Mouse (Mus musculus) olfactory bulb, adult 2 months (tissue): Measurements from ENCODE around the gene Lce1k. TPM values are rescaled to one million over a fixed set of nuclear protein-coding genes. Genes with fewer than 3 reads are reported as not detected.
"Not testable (repeated sequence)": the region's sequence is repeated elsewhere in the genome, so short reads cannot be mapped to it uniquely, and the experiment has no call there.

Experiments used
- H3K27ac ChIP-seq: fragments of 200-500 bp; 2 replicates; pipeline ENCODE4 v1.5.1; 2012; ENCODE audit warnings: low read depth, low read length; ENCODE audit not compliant: insufficient read depth
- H3K4me1 ChIP-seq: fragments of 200-500 bp; 2 replicates; pipeline ENCODE4 v1.6.1; 2012; ENCODE audit warnings: low read length; ENCODE audit not compliant: control insufficient read depth, insufficient read depth
- H3K4me3 ChIP-seq: fragments of 200-500 bp; 2 replicates; pipeline ENCODE4 v1.5.1; 2012; ENCODE audit warnings: mild to moderate bottlenecking, low read depth, low read length, moderate library complexity; ENCODE audit not compliant: insufficient read depth
- CTCF ChIP-seq: fragments of 200-500 bp; IDR thresholded peaks from 2 replicates; pipeline ENCODE4 v1.5.1; 2012; ENCODE audit warnings: low read depth, mild to moderate bottlenecking, low read length, moderate library complexity; ENCODE audit not compliant: insufficient read depth
- POLR2A ChIP-seq: fragments of 200-500 bp; IDR thresholded peaks from 2 replicates; pipeline ENCODE4 v1.6.1; 2012; ENCODE audit warnings: mild to moderate bottlenecking, low read depth, low read length, moderate library complexity; ENCODE audit not compliant: insufficient read depth
- WGBS: fragments of 180-500 bp; shearing (Covaris S2); methylation state at CpG from one replicate; pipeline ENCODE4 v1.1.7; 2018; 5-methylcytosine and 5-hydroxymethylcytosine counted together
- polyA plus RNA-seq: library from polyadenylated mRNA; stranded (reverse); fragments of >200 nt; gene quantifications from 2 replicates; pipeline ENCODE4 v1.2.4, GENCODE M21; 2012; ENCODE audit warnings: low replicate concordance; ENCODE audit not compliant: missing spikeins, insufficient read depth, insufficient read length

Lce1k gene
- polyA plus RNA-seq, result not detected in 2 replicates

DNA sequence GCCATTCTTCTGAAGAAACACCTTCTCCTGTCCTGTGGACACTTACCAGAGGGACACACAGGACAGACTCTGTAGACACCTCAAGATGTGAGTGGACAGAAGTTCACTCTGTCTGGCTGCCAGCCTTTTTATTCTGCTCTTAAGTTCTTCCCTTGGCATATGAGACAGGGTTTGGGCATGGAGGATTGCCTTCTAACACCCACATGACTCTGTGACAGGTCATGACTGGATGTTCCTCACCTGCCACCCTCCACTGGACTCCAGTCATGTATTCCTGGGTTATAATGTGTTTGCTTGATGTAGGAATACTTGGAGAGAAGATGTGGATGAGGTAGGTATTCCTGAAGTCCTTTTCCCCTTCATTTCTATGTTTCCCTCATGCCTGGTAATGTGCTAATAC is at the start of gene Lce1k:
TSS of gene Lce1k (minus strand) at position 101 of the 400 bp plus-strand sequence.
- TF ChIP-seq POLR2A (no peak), CTCF (no peak)
- H3K27ac ChIP-seq, result no peak within 1 kb of the TSS
- H3K4me1 ChIP-seq, result no peaks in the 10 kb centered on the region
- H3K4me3 ChIP-seq, result no peak within 1 kb of the TSS

DNA sequence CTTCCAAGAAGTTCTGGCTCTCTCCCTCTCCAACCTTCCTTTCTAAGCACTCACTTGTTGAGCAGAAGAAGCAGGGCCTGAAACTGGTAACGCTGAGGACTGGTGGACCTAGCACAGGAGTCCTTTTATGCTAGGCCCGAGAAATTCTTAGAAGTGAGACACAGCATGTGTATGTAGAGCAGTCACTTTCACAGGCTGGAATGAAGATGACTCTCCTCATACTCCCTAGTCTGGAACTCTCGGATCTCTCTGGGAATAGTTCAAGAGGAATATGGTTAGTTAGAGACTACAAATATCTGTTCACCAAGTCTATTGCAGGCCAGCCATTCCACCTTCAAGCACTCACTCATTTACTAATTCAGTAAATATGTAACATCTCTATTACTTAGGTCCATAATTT is 43.5 kb upstream of the Lce1k start, which contains the start of gene Lce1l:
TSS of gene Lce1l (minus strand) at position 101 of the 400 bp plus-strand sequence.
- Histone ChIP-seq H3K4me3 (no peak within 1 kb of the TSS), H3K27ac (no peak within 1 kb of the TSS), H3K4me1 (no peaks in the 10 kb centered on the region)
- WGBS, result 90% methylated on average over 3 of the region's 3 CpGs
- TF ChIP-seq POLR2A (no peak), CTCF (no peak)

DNA sequence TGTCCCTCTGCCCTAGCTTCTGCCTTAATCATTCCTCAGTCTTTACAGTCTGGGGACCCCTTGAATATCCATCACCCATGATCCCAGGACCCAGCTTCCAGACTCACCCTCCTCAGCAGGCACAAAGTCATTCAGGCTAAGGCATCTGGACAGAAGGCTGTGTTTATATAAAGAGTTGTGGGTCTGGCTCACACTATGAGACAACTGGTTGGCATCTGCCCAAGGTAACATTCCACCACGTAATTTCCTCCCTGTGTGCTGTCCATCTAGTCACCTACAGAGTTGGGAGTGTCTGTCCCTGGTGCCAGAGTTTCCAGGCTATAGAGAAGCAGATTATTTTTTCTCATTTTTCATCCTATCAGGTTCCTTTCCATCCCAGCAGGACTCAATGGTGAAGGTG is 19.4 kb upstream of the Lce1k start, which contains the start of gene Kprp:
TSS of gene Kprp (minus strand) at position 140 of the 400 bp plus-strand sequence.
- TF ChIP-seq POLR2A (no peak), CTCF (no peak)
- H3K27ac ChIP-seq, result no peak within 1 kb of the TSS
- WGBS, result 39% methylated on average over 1 of the region's 1 CpGs
- H3K4me1 ChIP-seq, result no peaks in the 10 kb centered on the region
- no peak within 1 kb of the TSS for H3K4me3 ChIP-seq

DNA sequence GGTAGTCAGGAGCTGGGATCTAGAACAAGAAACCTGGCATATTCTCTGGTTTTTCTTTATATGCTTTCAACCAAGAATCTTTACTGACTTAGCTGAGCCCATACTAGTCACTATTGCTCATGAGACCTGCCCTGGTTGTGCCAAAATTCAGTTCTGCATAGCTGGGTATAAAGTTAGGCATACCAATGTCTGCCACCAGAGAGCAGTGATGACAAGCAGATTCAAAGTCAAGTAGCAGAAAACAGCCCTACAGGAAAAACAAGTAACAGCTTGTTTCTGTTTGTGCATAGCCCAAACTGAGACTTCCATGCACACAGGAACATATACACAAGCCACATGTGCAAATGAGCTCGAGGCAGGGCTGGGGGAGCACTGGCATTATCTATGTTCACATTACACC is 18.1 kb upstream of the Lce1k start:
- TF ChIP-seq CTCF (no peak), POLR2A (no peak)
- H3K4me3 ChIP-seq, result no peak overlapping the region
- no peaks in the 10 kb centered on the region for H3K4me1 ChIP-seq
- H3K27ac ChIP-seq, result no peak overlapping the region
- 16% methylated on average over 1 of the region's 1 CpGs for WGBS

DNA sequence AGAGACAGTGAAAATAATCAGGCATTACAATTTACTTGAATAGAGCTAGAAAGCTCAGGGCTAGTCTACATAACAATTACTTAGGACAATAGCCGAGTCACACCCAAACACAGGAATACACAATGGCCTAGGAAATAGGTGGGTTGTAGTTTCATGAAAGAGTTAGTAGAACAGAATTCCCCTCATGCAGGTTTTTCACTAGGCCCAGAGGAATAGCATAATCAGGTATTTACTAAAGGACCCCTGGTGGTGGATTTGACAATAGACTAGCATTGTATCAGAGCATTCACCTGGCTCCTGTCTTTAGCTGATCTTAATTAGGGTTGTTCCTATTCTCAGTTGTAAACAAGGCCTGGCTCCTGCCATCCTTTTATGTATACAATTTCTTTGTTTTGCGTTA is 8.3 kb upstream of the Lce1k start:
- not testable (repeated sequence) for H3K27ac ChIP-seq, H3K4me3 ChIP-seq, H3K4me1 ChIP-seq
- WGBS, result 87% methylated on average over 2 of the region's 2 CpGs

DNA sequence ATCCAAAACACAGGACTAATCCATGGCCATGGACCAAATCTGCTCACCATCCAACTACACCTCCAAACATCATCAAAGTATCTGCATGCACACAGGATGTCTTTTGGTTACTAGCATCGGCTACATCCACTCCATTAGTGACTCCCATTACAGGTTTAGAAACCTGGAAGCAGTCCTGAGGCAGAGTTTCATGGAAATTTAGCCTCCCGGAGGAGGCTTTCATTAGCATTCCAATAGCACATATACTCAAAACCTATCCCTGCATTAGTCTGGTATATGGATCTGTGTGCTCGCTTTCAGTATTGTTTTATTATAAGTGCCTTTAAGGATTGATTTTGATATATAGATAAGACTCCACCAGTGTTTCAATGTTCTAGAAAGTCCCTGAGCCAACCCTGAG is 7.9 kb upstream of the Lce1k start:
- Histone ChIP-seq H3K4me3 (no peak overlapping the region), H3K4me1 (no peaks in the 10 kb centered on the region), H3K27ac (no peak overlapping the region)
- TF ChIP-seq CTCF (no peak), POLR2A (no peak)
- WGBS, result 94% methylated on average over 3 of the region's 3 CpGs

DNA sequence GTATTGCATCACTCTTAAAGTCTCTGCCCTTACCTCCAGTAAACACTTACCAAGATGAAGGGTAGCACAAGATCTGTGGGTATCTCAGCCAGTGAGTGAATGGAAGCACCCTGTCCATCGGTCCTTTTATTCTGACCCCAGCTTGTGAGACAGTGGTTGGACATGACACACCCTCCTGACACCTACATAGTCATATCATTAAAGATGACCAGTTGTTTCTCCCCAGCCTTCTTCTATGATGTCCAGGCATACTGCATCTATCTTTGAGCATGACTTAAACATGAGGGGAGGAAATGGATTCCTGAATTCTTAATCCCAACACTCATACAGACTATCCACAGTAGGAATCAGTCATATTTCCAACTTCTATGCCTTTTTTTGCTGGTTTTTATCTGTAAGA is 17.3 kb downstream of the Lce1k start, which contains the start of gene Lce1j:
TSS of gene Lce1j (minus strand) at position 101 of the 400 bp plus-strand sequence.
- no peaks in the 10 kb centered on the region for H3K4me1 ChIP-seq
- H3K4me3 ChIP-seq, result no peak within 1 kb of the TSS
- no peak within 1 kb of the TSS for H3K27ac ChIP-seq
- TF ChIP-seq POLR2A (no peak), CTCF (no peak)
- 97% methylated on average over 1 of the region's 1 CpGs for WGBS

DNA sequence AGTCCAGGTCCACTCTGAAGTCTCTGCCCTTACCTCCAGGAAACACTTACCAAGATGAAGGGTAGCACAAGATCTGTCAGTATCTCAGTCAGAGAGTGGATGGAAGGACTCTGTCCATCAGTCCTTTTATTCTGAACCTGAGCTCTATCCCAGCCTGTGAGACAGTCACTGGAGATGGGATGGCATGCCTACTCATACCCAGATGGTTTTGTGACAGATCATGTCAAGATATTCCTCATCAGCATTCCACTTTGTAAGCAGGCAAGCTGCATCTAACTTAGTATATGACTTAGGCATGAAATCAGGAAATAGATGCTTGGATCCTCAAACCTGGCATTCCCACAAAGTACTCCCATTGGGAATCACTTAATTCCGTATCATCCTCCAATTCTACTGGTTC is 28.9 kb downstream of the Lce1k start, which contains the start of gene Lce1i:
TSS of gene Lce1i (minus strand) at position 101 of the 400 bp plus-strand sequence.
- no peaks in the 10 kb centered on the region for H3K4me1 ChIP-seq
- 87% methylated on average over 1 of the region's 1 CpGs for WGBS
- no peak within 1 kb of the TSS for H3K27ac ChIP-seq
- no peak within 1 kb of the TSS for H3K4me3 ChIP-seq
- TF ChIP-seq CTCF (no peak), POLR2A (no peak)

DNA sequence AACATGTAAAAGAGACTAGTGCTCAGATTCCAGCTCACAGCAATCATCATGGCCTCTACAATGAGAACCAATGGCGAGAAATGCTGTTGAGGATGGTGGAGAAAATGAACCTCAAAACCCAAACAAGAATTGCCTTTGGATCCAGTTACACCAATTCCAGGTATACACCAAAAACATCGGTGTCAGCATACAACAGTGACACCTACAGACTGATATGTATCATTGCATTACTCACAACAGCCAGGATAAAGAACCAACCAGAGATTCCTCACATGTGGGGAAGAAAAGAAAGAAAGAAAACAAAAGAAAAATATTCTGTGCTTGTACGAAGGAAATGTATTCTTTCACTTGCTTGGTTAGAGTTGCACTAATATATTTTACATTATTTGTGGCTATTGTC is 36.1 kb downstream of the Lce1k start:
- Histone ChIP-seq H3K27ac (no peak overlapping the region), H3K4me3 (no peak overlapping the region), H3K4me1 (no peaks in the 10 kb centered on the region)
- 21% methylated on average over 3 of the region's 3 CpGs for WGBS
- TF ChIP-seq POLR2A, result no peak
- TF ChIP-seq CTCF, result no peak

DNA sequence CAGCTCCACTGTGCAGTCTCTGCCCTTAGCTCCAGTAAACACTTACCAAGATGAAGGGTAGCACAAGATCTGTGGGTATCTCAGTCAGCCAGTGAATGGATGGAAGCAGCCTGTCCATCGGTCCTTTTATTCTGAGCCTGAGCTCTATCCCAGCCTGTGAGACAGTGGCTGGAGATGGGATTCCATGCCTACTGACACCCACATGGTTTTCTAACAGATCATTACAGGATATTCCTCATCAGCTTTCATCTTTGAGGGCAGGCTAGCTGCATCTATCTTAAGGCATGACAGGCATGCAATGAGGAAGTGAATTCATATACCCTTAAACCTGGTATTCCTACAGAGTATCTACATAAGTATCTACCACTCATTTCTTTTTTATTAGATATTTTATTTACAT is 42.7 kb downstream of the Lce1k start, which contains the start of gene Lce1h:
TSS of gene Lce1h (minus strand) at position 101 of the 400 bp plus-strand sequence.
- Histone ChIP-seq H3K27ac (no peak within 1 kb of the TSS), H3K4me1 (no peaks in the 10 kb centered on the region), H3K4me3 (no peak within 1 kb of the TSS)
- TF ChIP-seq CTCF (no peak), POLR2A (no peak)
- 92% methylated on average over 1 of the region's 1 CpGs for WGBS

Other genes starting within 250 kb of the Lce1k start
- not detected in 2 replicates for gene Ivl, start 234.2 kb downstream of the Lce1k start, polyA plus RNA-seq
- gene Smcp, start 218.9 kb downstream of the Lce1k start, polyA plus RNA-seq, result not detected in 2 replicates
- gene 2210017I01Rik, start 200.4 kb downstream of the Lce1k start, polyA plus RNA-seq, result not detected in 2 replicates
- gene Lce6a, start 186.2 kb downstream of the Lce1k start, polyA plus RNA-seq, result not detected in 2 replicates
- gene Lce1a1, start 159.6 kb downstream of the Lce1k start, polyA plus RNA-seq, result not detected in 2 replicates
- gene Lce1b, start 151.0 kb downstream of the Lce1k start, polyA plus RNA-seq, result not detected in 2 replicates
- gene Lce1a2, start 137.6 kb downstream of the Lce1k start, polyA plus RNA-seq, result not detected in 2 replicates
- not detected in 2 replicates for gene Lce1c, start 128.6 kb downstream of the Lce1k start, polyA plus RNA-seq
- not detected in 2 replicates for gene Lce1d, start 120.7 kb downstream of the Lce1k start, polyA plus RNA-seq
- not detected in 2 replicates for gene Lce1e, start 98.8 kb downstream of the Lce1k start, polyA plus RNA-seq
- not detected in 2 replicates for gene Lce1f, start 87.5 kb downstream of the Lce1k start, polyA plus RNA-seq
- gene Gm38119, start 68.8 kb downstream of the Lce1k start, polyA plus RNA-seq, result not detected in 2 replicates
- not detected in 2 replicates for gene Lce1g, start 55.6 kb downstream of the Lce1k start, polyA plus RNA-seq
- gene Lce1h, start 42.8 kb downstream of the Lce1k start, polyA plus RNA-seq, result not detected in 2 replicates
- gene Lce1i, start 29.0 kb downstream of the Lce1k start, polyA plus RNA-seq, result not detected in 2 replicates
- gene Lce1j, start 17.4 kb downstream of the Lce1k start, polyA plus RNA-seq, result not detected in 2 replicates
- not detected in 2 replicates for gene Kprp, start 19.4 kb upstream of the Lce1k start, polyA plus RNA-seq
- gene Lce1l, start 43.4 kb upstream of the Lce1k start, polyA plus RNA-seq, result not detected in 2 replicates
- gene 2310050C09Rik, start 62.3 kb upstream of the Lce1k start, polyA plus RNA-seq, result not detected in 2 replicates
- gene Lce3a, start 118.3 kb upstream of the Lce1k start, polyA plus RNA-seq, result not detected in 2 replicates
- gene Lce3b, start 125.1 kb upstream of the Lce1k start, polyA plus RNA-seq, result not detected in 2 replicates
- gene Lce3c, start 136.6 kb upstream of the Lce1k start, polyA plus RNA-seq, result not detected in 2 replicates
- not detected in 2 replicates for gene Lce3d, start 149.5 kb upstream of the Lce1k start, polyA plus RNA-seq
- not detected in 2 replicates for gene Lce3e, start 159.2 kb upstream of the Lce1k start, polyA plus RNA-seq
- gene Lce3f, start 184.3 kb upstream of the Lce1k start, polyA plus RNA-seq, result not detected in 2 replicates
- not detected in 2 replicates for gene Crct1, start 207.8 kb upstream of the Lce1k start, polyA plus RNA-seq
- gene Lce1m, start 211.2 kb upstream of the Lce1k start, polyA plus RNA-seq, result not detected in 2 replicates